Comparison of ENCODE assay signal across 34 mouse cellular contexts in genomic region chr6:34889185-34889584, GRCm38 (mm10). TPM values are rescaled to one million over a fixed set of nuclear protein-coding genes. Genes with fewer than 3 reads are reported as not detected.
DNase-seq lines count a peak whose midpoint lies in the region; ATAC-seq and TF ChIP-seq lines count a peak whose summit lies in the region.
"Had no signal": no experiment of that assay in that cellular context is flagged by ENCODE, and none has a peak within 500 bp of the region (broad histone marks: within the 10 kb centered on the region; RNA-seq: fewer than 3 reads in every experiment).

No protein-coding gene starts in this region.

- no peak for DNase-seq in hindbrain, embryonic 10.5 days (ENCODE audit: low spot score)
- peak; percentile 70 for DNase-seq in kidney, postnatal 0 days (ENCODE audit: low spot score)
- DNase-seq in kidney, adult 18-20 months: no peak
- DNase-seq in embryonic facial prominence, embryonic 10.5 days (ENCODE audit: low spot score): no peak
- DNase-seq in cerebellum, adult 9-10 months: no peak
- DNase-seq: adrenal gland, adult 8-10 months; B cell, adult 2 months; cerebellum, adult 2 months; cerebellum, postnatal 25 days; gastrocnemius, postnatal 36 days; heart, postnatal 14 days; layer of hippocampus, adult 9-11 months; liver; right cerebral cortex, postnatal 4 days; thymus, adult 2 months; thymus, postnatal 36 days had no signal

- peaks cover 36% of the 10 kb centered on the region for H3K4me1 ChIP-seq in hindbrain, embryonic 10.5 days (replicated peaks)
- no peaks in the 10 kb centered on the region for H3K4me1 ChIP-seq in hindbrain, embryonic 16.5 days (ENCODE audit: control insufficient read depth, insufficient read depth, low read depth, low read length)
- no peaks in the 10 kb centered on the region for H3K4me1 ChIP-seq in kidney, postnatal 0 days (replicated peaks; ENCODE audit: insufficient read depth, low read length)
- H3K4me1 ChIP-seq in E14TG2a.4 (replicated peaks; ENCODE audit: low read depth, low read length): peaks cover 33% of the 10 kb centered on the region
- H3K4me1 ChIP-seq in embryonic facial prominence, embryonic 10.5 days: peaks cover 32% of the 10 kb centered on the region
- H3K4me1 ChIP-seq: lung, embryonic 15.5 days had no signal

- H3K4me3 ChIP-seq in hindbrain, embryonic 10.5 days: no peak overlapping the region
- H3K4me3 ChIP-seq in hindbrain, embryonic 16.5 days (ENCODE audit: low read length): no peak overlapping the region
- no peak overlapping the region for H3K4me3 ChIP-seq in kidney, postnatal 0 days (replicated peaks; ENCODE audit: low read depth, low read length)
- H3K4me3 ChIP-seq in E14TG2a.4 (replicated peaks; ENCODE audit: low read length): peak overlapping the region; percentile 52
- no peak overlapping the region for H3K4me3 ChIP-seq in embryonic facial prominence, embryonic 10.5 days
- H3K4me3 ChIP-seq: forebrain, embryonic 13.5 days; lung, embryonic 15.5 days; myocyte; neural tube, embryonic 12.5 days had no signal

- ATAC-seq in hindbrain, embryonic 16.5 days: no peak
- peak; percentile 67 for ATAC-seq in kidney, postnatal 0 days (replicated peaks; ENCODE audit: low FRiP score, low read depth)
- ATAC-seq: forebrain, embryonic 13.5 days; hindbrain, postnatal 0 days; intestine, embryonic 16.5 days had no signal

- no peak for TF ChIP-seq CTCF in kidney, postnatal 0 days (IDR thresholded peaks at IDR 0.05; ENCODE audit: low read depth)
- TF ChIP-seq CTCF in E14TG2a.4 (conservative IDR thresholded peaks at IDR 0.05; ENCODE audit: low read length): no peak

- H3K4me2 ChIP-seq in hindbrain, embryonic 16.5 days (ENCODE audit: low read length): no peak overlapping the region
- H3K4me2 ChIP-seq in kidney, postnatal 0 days (ENCODE audit: low read length): no peak overlapping the region
- H3K4me2 ChIP-seq: forebrain, embryonic 13.5 days; lung, embryonic 15.5 days; midbrain, embryonic 11.5 days; neural tube, embryonic 12.5 days had no signal

- no peaks in the 10 kb centered on the region for H3K9me3 ChIP-seq in hindbrain, embryonic 10.5 days
- H3K9me3 ChIP-seq in hindbrain, embryonic 16.5 days (ENCODE audit: control insufficient read depth, low read length): no peaks in the 10 kb centered on the region
- no peaks in the 10 kb centered on the region for H3K9me3 ChIP-seq in kidney, postnatal 0 days (replicated peaks; ENCODE audit: low read length)
- H3K9me3 ChIP-seq in E14TG2a.4 (ENCODE audit: low read length): no peaks in the 10 kb centered on the region
- no peaks in the 10 kb centered on the region for H3K9me3 ChIP-seq in embryonic facial prominence, embryonic 10.5 days
- H3K9me3 ChIP-seq: forebrain, embryonic 13.5 days; G1E; lung, embryonic 15.5 days; neural tube, embryonic 12.5 days had no signal

- H3K27ac ChIP-seq in hindbrain, embryonic 10.5 days: peak overlapping the region; percentile 60
- H3K27ac ChIP-seq in hindbrain, embryonic 16.5 days (ENCODE audit: low read depth, low read length): no peak overlapping the region
- no peak overlapping the region for H3K27ac ChIP-seq in kidney, postnatal 0 days
- H3K27ac ChIP-seq in embryonic facial prominence, embryonic 10.5 days (replicated peaks): 0 out of 2 replicates have a peak overlapping the region, but pooled peaks have one; percentile 35
- H3K27ac ChIP-seq: forebrain, embryonic 13.5 days; hindbrain, postnatal 0 days; lung, embryonic 15.5 days; neural tube, embryonic 12.5 days had no signal

- H3K27me3 ChIP-seq in hindbrain, embryonic 10.5 days (ENCODE audit: insufficient read depth, poor library complexity, severe bottlenecking): no peaks in the 10 kb centered on the region
- H3K27me3 ChIP-seq in hindbrain, embryonic 16.5 days (replicated peaks; ENCODE audit: control insufficient read depth, insufficient read depth, low read length): no peaks in the 10 kb centered on the region
- H3K27me3 ChIP-seq in kidney, postnatal 0 days (ENCODE audit: insufficient read depth, low read length): no peaks in the 10 kb centered on the region
- H3K27me3 ChIP-seq in E14TG2a.4 (ENCODE audit: insufficient read depth, low read length): peaks cover 28% of the 10 kb centered on the region
- no peaks in the 10 kb centered on the region for H3K27me3 ChIP-seq in embryonic facial prominence, embryonic 10.5 days (replicated peaks; ENCODE audit: low read depth, poor library complexity, severe bottlenecking)
- H3K27me3 ChIP-seq: CH12.LX; forebrain, embryonic 13.5 days; lung, embryonic 15.5 days; neural tube, embryonic 12.5 days had no signal

- WGBS in hindbrain, embryonic 10.5 days: 38% methylated on average over 4 of the region's 4 CpGs
- WGBS in hindbrain, embryonic 16.5 days: 53% methylated on average over 4 of the region's 4 CpGs
- WGBS in kidney, postnatal 0 days: 35% methylated on average over 4 of the region's 4 CpGs
- 57% methylated on average over 4 of the region's 4 CpGs for WGBS in embryonic facial prominence, embryonic 10.5 days

- H3K36me3 ChIP-seq in hindbrain, embryonic 10.5 days: peaks cover 80% of the 10 kb centered on the region
- H3K36me3 ChIP-seq in hindbrain, embryonic 16.5 days (ENCODE audit: control insufficient read depth, insufficient read depth, low read length): peaks cover 22% of the 10 kb centered on the region
- peaks cover 32% of the 10 kb centered on the region for H3K36me3 ChIP-seq in kidney, postnatal 0 days (ENCODE audit: insufficient read depth, low read length)
- H3K36me3 ChIP-seq in E14TG2a.4 (ENCODE audit: insufficient read depth, low read length): peaks cover 62% of the 10 kb centered on the region
- peaks cover 92% of the 10 kb centered on the region for H3K36me3 ChIP-seq in embryonic facial prominence, embryonic 10.5 days (replicated peaks)

- H3K9ac ChIP-seq in hindbrain, embryonic 16.5 days (ENCODE audit: low read depth, low read length): no peak overlapping the region
- H3K9ac ChIP-seq in kidney, postnatal 0 days (ENCODE audit: low read depth, low read length): no peak overlapping the region
- H3K9ac ChIP-seq: forebrain, embryonic 13.5 days; lung, embryonic 15.5 days; neural tube, embryonic 12.5 days had no signal

RNA-seq across cellular contexts. Expression of gene Cyren, which starts 11.3 kb away (rescaled TPM):
- polyA plus RNA-seq in hindbrain, embryonic 10.5 days (2016; fragmentation: Nextera tagmentation; extraction: Ambion mirVana): 17.9 and 18.4 TPM in 2 replicates
- polyA plus RNA-seq in hindbrain, embryonic 16.5 days (2015; fragmentation: Nextera tagmentation; extraction: Ambion mirVana): 9.7 and 9.8 TPM in 2 replicates
- 9.6 and 9.9 TPM in 2 replicates for polyA plus RNA-seq in kidney, postnatal 0 days (2015; fragmentation: Nextera tagmentation; extraction: Ambion mirVana)
- 18.9 and 19.2 TPM in 2 replicates for polyA plus RNA-seq in embryonic facial prominence, embryonic 10.5 days (2016; fragmentation: Nextera tagmentation; extraction: Ambion mirVana)

RNA-seq across cellular contexts. Expression of gene Wdr91, which starts 21.5 kb away (rescaled TPM):
- polyA plus RNA-seq in hindbrain, embryonic 10.5 days (2016; fragmentation: Nextera tagmentation; extraction: Ambion mirVana): 13.5 and 14.3 TPM in 2 replicates
- polyA plus RNA-seq in hindbrain, embryonic 16.5 days (2015; fragmentation: Nextera tagmentation; extraction: Ambion mirVana): 13.9 and 14.8 TPM in 2 replicates
- 10.2 and 10.6 TPM in 2 replicates for polyA plus RNA-seq in kidney, postnatal 0 days (2015; fragmentation: Nextera tagmentation; extraction: Ambion mirVana)
- polyA plus RNA-seq in embryonic facial prominence, embryonic 10.5 days (2016; fragmentation: Nextera tagmentation; extraction: Ambion mirVana): 11.9 and 13.2 TPM in 2 replicates

RNA-seq across cellular contexts. Expression of gene Tmem140, which starts 26.2 kb away (rescaled TPM):
- polyA plus RNA-seq in hindbrain, embryonic 10.5 days (2016; fragmentation: Nextera tagmentation; extraction: Ambion mirVana): 1.6 and 1.9 TPM in 2 replicates
- 1.1 and 1.7 TPM in 2 replicates for polyA plus RNA-seq in hindbrain, embryonic 16.5 days (2015; fragmentation: Nextera tagmentation; extraction: Ambion mirVana)
- polyA plus RNA-seq in kidney, postnatal 0 days (2015; fragmentation: Nextera tagmentation; extraction: Ambion mirVana): 6.2 and 7.3 TPM in 2 replicates
- 1.8 and 1.9 TPM in 2 replicates for polyA plus RNA-seq in embryonic facial prominence, embryonic 10.5 days (2016; fragmentation: Nextera tagmentation; extraction: Ambion mirVana)

RNA-seq across cellular contexts. Expression of gene Stra8, which starts 30.8 kb away (rescaled TPM):
- polyA plus RNA-seq in hindbrain, embryonic 10.5 days (2016; fragmentation: Nextera tagmentation; extraction: Ambion mirVana): not detected in 2 replicates
- not detected in 2 replicates for polyA plus RNA-seq in hindbrain, embryonic 16.5 days (2015; fragmentation: Nextera tagmentation; extraction: Ambion mirVana)
- not detected in 2 replicates for polyA plus RNA-seq in kidney, postnatal 0 days (2015; fragmentation: Nextera tagmentation; extraction: Ambion mirVana)
- polyA plus RNA-seq in embryonic facial prominence, embryonic 10.5 days (2016; fragmentation: Nextera tagmentation; extraction: Ambion mirVana): 0.12 TPM in 1 of 2 replicates, not detected in the other
- polyA plus RNA-seq: cerebellum, adult 2 months; embryonic facial prominence, embryonic 11.5 days; forebrain, embryonic 13.5 days; G1E; heart, embryonic 14.5 days; hindbrain, embryonic 11.5 days; hindbrain, postnatal 0 days; intestine, embryonic 16.5 days; limb, embryonic 11.5 days; liver, embryonic 16.5 days; lung, embryonic 15.5 days; midbrain, embryonic 11.5 days; midbrain, postnatal 0 days; myocyte; neural tube, embryonic 12.5 days; spleen, adult 2 months had no signal

Comparison
In these comparisons a context has a peak if more than half of its experiments do, and no peak if none do; other contexts are left out.
1. H3K27ac ChIP-seq: peak in hindbrain, embryonic 10.5 days (single experiment) and embryonic facial prominence, embryonic 10.5 days (single experiment); none in hindbrain, embryonic 16.5 days (single experiment) and kidney, postnatal 0 days (single experiment).